In the genomic region with DNA sequence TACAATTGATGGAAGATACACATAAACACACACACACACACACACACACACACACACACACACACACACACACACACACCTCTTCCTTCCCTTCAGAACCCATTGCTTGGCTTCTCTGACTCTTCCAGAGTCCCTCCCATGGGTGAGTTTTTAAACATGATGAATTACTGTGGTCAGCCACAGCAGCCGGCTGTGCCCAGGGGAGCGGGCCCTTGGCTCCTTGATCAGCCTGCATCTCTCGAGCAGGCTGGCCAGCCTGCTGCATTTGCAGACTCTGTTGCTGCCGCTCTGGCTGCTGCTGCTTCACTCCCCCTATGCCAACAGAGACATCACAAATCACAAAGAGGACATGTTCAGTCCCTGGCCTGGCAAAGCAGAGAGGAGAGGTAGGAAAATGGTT, we compare ENCODE assay signal across 28 mouse cellular contexts. TPM values are rescaled to one million over a fixed set of nuclear protein-coding genes. Genes with fewer than 3 reads are reported as not detected.
A peak's percentile ranks its signal among the peaks of the same experiment; 100 is the strongest.
DNase-seq lines count a peak whose midpoint lies in the region; ATAC-seq lines count a peak whose summit lies in the region.
"Had no signal": no experiment of that assay in that cellular context is flagged by ENCODE, and none has a peak within 500 bp of the region (broad histone marks: within the 10 kb centered on the region; RNA-seq: fewer than 3 reads in every experiment).

No protein-coding gene starts in this region.

- H3K4me1 ChIP-seq in hindbrain, embryonic 15.5 days (replicated peaks): peaks cover 7% of the 10 kb centered on the region; the same call in 1 of the 2 replicates
- H3K4me1 ChIP-seq: forebrain, embryonic 10.5 days; limb, embryonic 12.5 days; midbrain, embryonic 10.5 days had no signal

- intact Hi-C loops in heart, postnatal 14 days (cut with DNase I): no loop called here

- 0 out of 2 replicates have a peak overlapping the region, but pooled peaks have one; percentile 13 for H3K9ac ChIP-seq in hindbrain, embryonic 15.5 days
- H3K9ac ChIP-seq: forebrain, postnatal 0 days; limb, embryonic 12.5 days; liver, postnatal 0 days had no signal

- no peak overlapping the region for H3K27ac ChIP-seq in hindbrain, embryonic 15.5 days (replicated peaks)
- H3K27ac ChIP-seq: forebrain, embryonic 10.5 days; kidney, postnatal 0 days; limb, embryonic 12.5 days; macrophage; midbrain, embryonic 10.5 days had no signal

- H3K4me2 ChIP-seq in hindbrain, embryonic 15.5 days: no peak overlapping the region
- H3K4me2 ChIP-seq: limb, embryonic 12.5 days; liver, embryonic 11.5 days had no signal

- H3K36me3 ChIP-seq in hindbrain, embryonic 15.5 days: no peaks in the 10 kb centered on the region
- H3K36me3 ChIP-seq: forebrain, embryonic 10.5 days; limb, embryonic 12.5 days; midbrain, embryonic 10.5 days had no signal

- no peaks in the 10 kb centered on the region for H3K9me3 ChIP-seq in hindbrain, embryonic 15.5 days
- H3K9me3 ChIP-seq: forebrain, embryonic 10.5 days; limb, embryonic 12.5 days; midbrain, embryonic 10.5 days had no signal

- ATAC-seq in hindbrain, embryonic 15.5 days (ENCODE audit: low FRiP score, low read depth): no peak
- ATAC-seq: forebrain, postnatal 0 days; liver, postnatal 0 days; lung, postnatal 0 days had no signal

- no peaks in the 10 kb centered on the region for H3K27me3 ChIP-seq in hindbrain, embryonic 15.5 days
- H3K27me3 ChIP-seq: limb, embryonic 12.5 days had no signal

- WGBS in hindbrain, embryonic 15.5 days: 36% methylated on average over 4 of the region's 4 CpGs

- no peak overlapping the region for H3K4me3 ChIP-seq in hindbrain, embryonic 15.5 days
- H3K4me3 ChIP-seq: forebrain, embryonic 10.5 days; limb, embryonic 12.5 days; midbrain, embryonic 10.5 days had no signal

- peak; percentile 72 for DNase-seq in heart, adult 11 months
- no peak for DNase-seq in heart, postnatal 14 days
- DNase-seq in 3134 (ENCODE audit: extremely low read depth, insufficient read length, low spot score): peak; percentile 38
- DNase-seq in NIH3T3 (ENCODE audit: low read depth): peak; percentile 54
- no peak for DNase-seq in urinary bladder, postnatal 36 days (ENCODE audit: low spot score in 2 of 2)
- DNase-seq in adrenal gland, postnatal 4 days (ENCODE audit: low spot score in 2 of 2): no peak
- no peak for DNase-seq in layer of hippocampus, postnatal 36 days
- DNase-seq: cerebellum, adult 2 months; forebrain, postnatal 0 days; gastrocnemius, postnatal 36 days; heart, postnatal 36 days; kidney, adult 2 months; liver, postnatal 0 days; spleen, adult 18-20 months had no signal

RNA-seq across cellular contexts. Expression of gene Glra1, which starts 29.0 kb away (rescaled TPM):
- not detected for total RNA-seq in heart, postnatal 14 days (2021)
- 1.9 and 2.2 TPM in 2 replicates for polyA plus RNA-seq in hindbrain, embryonic 15.5 days (2015; fragmentation: Nextera tagmentation; extraction: Ambion mirVana)
- not detected for total RNA-seq in adrenal gland, postnatal 4 days (2021)
- total RNA-seq in layer of hippocampus, postnatal 36 days (2021): under 1 TPM in 1 of 2 experiments, not detected in 1; 0.20 TPM
- total RNA-seq: common myeloid progenitor, adult 5-6 weeks; gastrocnemius, postnatal 36 days; heart, adult 8-10 months; heart, postnatal 36 days; neutrophil, adult 5-6 weeks had no signal
- polyA plus RNA-seq: forebrain, embryonic 10.5 days; heart, embryonic 14.5 days; intestine, embryonic 14.5 days; kidney, adult 2 months; kidney, postnatal 0 days; limb, embryonic 12.5 days; liver, embryonic 11.5 days; liver, postnatal 0 days; lung, postnatal 0 days; macrophage; thymus, postnatal 0 days had no signal

Comparison
In these comparisons a context has a peak if more than half of its experiments do, and no peak if none do; other contexts are left out.
1. DNase-seq: peak in heart, adult 11 months (single experiment), 3134 (single experiment) and NIH3T3 (single experiment); none in heart, postnatal 14 days (0 of 2), urinary bladder, postnatal 36 days (0 of 2), adrenal gland, postnatal 4 days (0 of 2) and layer of hippocampus, postnatal 36 days (0 of 2).